ENCODE assay signal across 8 mouse cellular contexts in the genomic region with DNA sequence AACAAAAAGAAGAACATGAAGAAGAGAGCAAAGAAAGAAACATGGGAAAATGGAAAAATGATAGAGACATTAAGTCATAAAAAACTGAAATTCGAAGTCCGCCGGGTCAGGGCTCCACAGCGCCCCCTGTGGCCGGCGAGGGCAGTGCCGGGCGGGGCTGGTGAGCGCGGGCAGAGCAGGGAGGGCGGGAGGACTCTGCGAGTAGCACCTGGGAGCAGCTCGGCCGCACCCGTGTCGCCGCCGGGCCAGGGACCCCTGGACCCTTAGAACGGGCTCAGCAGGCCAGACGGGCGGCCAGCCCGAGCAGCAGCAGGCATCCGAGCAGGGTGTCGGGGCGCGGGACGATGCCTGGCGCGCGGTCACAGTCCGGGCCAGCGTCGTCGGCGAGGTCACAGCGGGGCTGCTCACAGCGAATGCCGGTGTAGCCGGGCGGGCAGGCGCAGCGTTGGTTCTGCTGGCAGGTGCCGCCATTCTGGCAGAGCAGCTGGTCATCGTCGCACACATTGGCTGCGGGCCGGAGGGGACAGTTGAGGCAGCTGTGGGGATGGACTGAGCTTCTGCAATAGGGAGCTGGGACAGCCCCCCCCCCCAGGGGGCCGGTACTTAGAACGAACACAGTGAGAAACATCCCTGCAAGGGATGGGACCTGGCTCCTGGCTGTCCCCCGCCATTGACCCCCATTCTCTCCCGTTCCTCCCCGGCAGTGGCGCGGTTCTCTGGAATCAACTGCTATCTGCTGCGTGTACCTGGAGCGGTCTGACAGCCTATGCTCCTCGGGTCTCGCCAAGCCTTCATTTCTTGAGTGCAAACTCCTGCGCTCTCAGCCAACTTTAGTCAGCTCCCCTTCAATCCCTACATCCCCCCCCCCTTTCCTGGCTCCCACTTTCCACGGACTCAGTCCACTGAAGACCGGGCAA. TPM values are rescaled to one million over a fixed set of nuclear protein-coding genes. Genes with fewer than 3 reads are reported as not detected.
DNase-seq lines count a peak whose midpoint lies in the region; ATAC-seq and TF ChIP-seq lines count a peak whose summit lies in the region.

No protein-coding gene starts in this region.

- H3K4me3 ChIP-seq in hindbrain, embryonic 15.5 days: peak overlapping the region; percentile 45
- H3K4me3 ChIP-seq in left cerebral cortex, adult 2 months: peak overlapping the region; percentile 52
- H3K4me3 ChIP-seq in megakaryocyte, embryonic 14.5 days (replicated peaks): peak overlapping the region; percentile 93

- peak; percentile 54 for ATAC-seq in hindbrain, embryonic 15.5 days (ENCODE audit: low FRiP score, low read depth)

- intact Hi-C loops in left cerebral cortex, adult 2 months (cut with DNase I): no loop called here

- no peaks in the 10 kb centered on the region for H3K36me3 ChIP-seq in hindbrain, embryonic 15.5 days
- no peaks in the 10 kb centered on the region for H3K36me3 ChIP-seq in megakaryocyte, embryonic 14.5 days (replicated peaks; ENCODE audit: low read length)

- peak overlapping the region; percentile 41 for H3K9ac ChIP-seq in hindbrain, embryonic 15.5 days

- peaks cover 30% of the 10 kb centered on the region for H3K4me1 ChIP-seq in hindbrain, embryonic 15.5 days (replicated peaks)
- peaks cover 42% of the 10 kb centered on the region for H3K4me1 ChIP-seq in megakaryocyte, embryonic 14.5 days

- H3K27ac ChIP-seq in hindbrain, embryonic 15.5 days (replicated peaks): no peak overlapping the region
- H3K27ac ChIP-seq in left cerebral cortex, adult 2 months: no peak overlapping the region

- peak overlapping the region; percentile 86 for H3K4me2 ChIP-seq in hindbrain, embryonic 15.5 days

- H3K9me3 ChIP-seq in hindbrain, embryonic 15.5 days: no peaks in the 10 kb centered on the region
- no peaks in the 10 kb centered on the region for H3K9me3 ChIP-seq in megakaryocyte, embryonic 14.5 days

- peaks cover 2% of the 10 kb centered on the region; the same call in 1 of the 2 replicates for H3K27me3 ChIP-seq in hindbrain, embryonic 15.5 days
- peaks cover 84% of the 10 kb centered on the region for H3K27me3 ChIP-seq in megakaryocyte, embryonic 14.5 days (replicated peaks)

- WGBS in hindbrain, embryonic 15.5 days: 2% methylated on average over 47 of the region's 61 CpGs

- peak; percentile 77 for DNase-seq in T-cell, adult 2 months (ENCODE audit: low spot score)
- DNase-seq in cerebellum, adult 9-11 months: peak; percentile 88
- peak; percentile 75 for DNase-seq in gastrocnemius, adult 18-20 months (ENCODE audit: low spot score)
- DNase-seq in left cerebral cortex, adult 2 months (ENCODE audit: extremely low spot score in 1 of 2, low spot score in 2 of 2): peak; percentile 74 to 85
- peak; percentile 58 for DNase-seq in right cerebral cortex, postnatal 25 days
- DNase-seq in yolk sac, embryonic 10.5 days (ENCODE audit: low spot score): peak; percentile 68

- peak; percentile 98 for TF ChIP-seq CTCF in left cerebral cortex, adult 2 months (IDR thresholded peaks at IDR 0.05)

RNA-seq across cellular contexts. Expression of gene Ntng2, which starts 58.0 kb away (rescaled TPM):
- total RNA-seq in gastrocnemius, adult 18-20 months (2021): 10 to 100 TPM; 22.3 to 31.2 TPM
- 3.9 and 5.5 TPM in 2 replicates for polyA plus RNA-seq in hindbrain, embryonic 15.5 days (2015; fragmentation: Nextera tagmentation; extraction: Ambion mirVana)
- total RNA-seq in left cerebral cortex, adult 2 months (2021): 10 to 100 TPM; 82.4 to 90.1 TPM
- polyA plus RNA-seq in megakaryocyte, embryonic 14.5 days (2012; ENCODE audit: insufficient read depth, low replicate concordance): 3.1 TPM in 1 of 2 replicates, not detected in the other
